Mouse (Mus musculus): Measurements from ENCODE around the gene Gm5861.
"Not testable (repeated sequence)": the region's sequence is repeated elsewhere in the genome, so short reads cannot be mapped to it uniquely, and the experiment has no call there.

The Gm5861 gene

GRCm38 (mm10) chr5:11182772-11183171, at the start of gene Gm5861:
TSS of gene Gm5861 (plus strand) at chr5:11183072.
- DNase-seq = not testable (repeated sequence)

DNA sequence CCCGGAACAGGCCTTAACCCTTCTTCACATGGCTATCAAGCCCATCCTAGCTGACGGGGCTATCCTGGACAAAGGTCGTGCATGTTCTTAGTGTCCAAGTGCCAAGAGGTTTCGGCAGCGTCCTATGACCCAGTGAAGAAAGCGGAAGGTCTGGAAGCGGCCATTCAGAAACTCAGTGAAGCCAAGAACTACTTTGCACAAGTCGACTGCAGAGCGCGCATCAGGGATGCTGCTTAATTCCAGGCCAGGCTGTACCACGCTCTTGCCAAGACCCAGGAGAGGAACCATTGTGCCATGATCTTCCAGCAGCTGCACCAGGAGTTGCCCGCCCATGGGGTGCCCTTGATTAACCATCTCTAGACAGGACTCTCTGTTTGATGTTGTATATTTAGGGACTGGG, 44.8 kb upstream of the Gm5861 start:
- not testable (repeated sequence) for DNase-seq

Data from cerebellum, adult 8-10 months (tissue).